Mouse (Mus musculus) cerebellum, adult 9-11 months (tissue): ENCODE data around the gene Ttc21b.
"Not testable (repeated sequence)": the region's sequence is repeated elsewhere in the genome, so short reads cannot be mapped to it uniquely, and the experiment has no call there.

Experiments used
- DNase-seq: peaks from one replicate; pipeline ENCODE4 v3.0.0; 2022

The Ttc21b gene

GRCm38 (mm10) chr2:66256220-66257131, at the start of gene Ttc21b:
Ttc21b (minus strand) TSS chr2:66256617.
- DNase-seq = peak; percentile 98

GRCm38 (mm10) chr2:66272551-66272950, 16.1 kb upstream of the Ttc21b start:
- no peak for DNase-seq

- no peak for DNase-seq
Observed at GRCm38 (mm10) chr2:66244013-66244412, 12.4 kb downstream of the Ttc21b start.

GRCm38 (mm10) chr2:66240334-66240733, 16.1 kb downstream of the Ttc21b start:
- DNase-seq = peak; percentile 34

- no peak for DNase-seq
Observed at GRCm38 (mm10) chr2:66238886-66239285, 17.5 kb downstream of the Ttc21b start.

GRCm38 (mm10) chr2:66220954-66221353, 35.5 kb downstream of the Ttc21b start:
- DNase-seq = no peak

GRCm38 (mm10) chr2:66209875-66210274, 46.5 kb downstream of the Ttc21b start:
- DNase-seq = no peak

- DNase-seq = no peak
Observed at GRCm38 (mm10) chr2:66209353-66209752, 47.1 kb downstream of the Ttc21b start.

GRCm38 (mm10) chr2:66206796-66207195, 49.6 kb downstream of the Ttc21b start:
- DNase-seq = no peak

- DNase-seq = no peak
Observed at GRCm38 (mm10) chr2:66204218-66204617, 52.2 kb downstream of the Ttc21b start.

GRCm38 (mm10) chr2:66200195-66200594, 56.2 kb downstream of the Ttc21b start:
- DNase-seq = no peak

GRCm38 (mm10) chr2:66191691-66192100, 64.7 kb downstream of the Ttc21b start:
- no peak for DNase-seq

GRCm38 (mm10) chr2:66190157-66190556, 66.3 kb downstream of the Ttc21b start:
- no peak for DNase-seq

- not testable (repeated sequence) for DNase-seq
Observed at GRCm38 (mm10) chr2:66189197-66189596, 67.2 kb downstream of the Ttc21b start.

GRCm38 (mm10) chr2:66187520-66187919, 68.9 kb downstream of the Ttc21b start:
- no peak for DNase-seq

- DNase-seq = peak; percentile 7
Observed at GRCm38 (mm10) chr2:66184431-66185164, 71.8 kb downstream of the Ttc21b start.

GRCm38 (mm10) chr2:66180293-66180692, 76.1 kb downstream of the Ttc21b start:
- no peak for DNase-seq

GRCm38 (mm10) chr2:66179782-66180181, 76.6 kb downstream of the Ttc21b start:
- DNase-seq = no peak

- DNase-seq = no peak
Observed at GRCm38 (mm10) chr2:66178848-66179215, 77.6 kb downstream of the Ttc21b start.

GRCm38 (mm10) chr2:66177886-66178847, 78.2 kb downstream of the Ttc21b start:
- no peak for DNase-seq

- no peak for DNase-seq
Observed at GRCm38 (mm10) chr2:66177017-66177416, 79.4 kb downstream of the Ttc21b start.

- DNase-seq = no peak
Observed at GRCm38 (mm10) chr2:66173134-66173533, 83.3 kb downstream of the Ttc21b start.

- DNase-seq = no peak
Observed at GRCm38 (mm10) chr2:66171643-66172042, 84.8 kb downstream of the Ttc21b start.
